Mouse (Mus musculus): ENCODE data around the gene Zc3h15. TPM values are rescaled to one million over a fixed set of nuclear protein-coding genes. Genes with fewer than 3 reads are reported as not detected.
"Not testable (repeated sequence)": the region's sequence is repeated elsewhere in the genome, so short reads cannot be mapped to it uniquely, and the experiment has no call there.

Gene Zc3h15
- polyA plus RNA-seq, 1 experiment from 2014 or later = 142 TPM

- no peak overlapping the region for H3K27ac ChIP-seq (ENCODE audit: low read length)
- 68% methylated on average over 11 of the region's 11 CpGs for WGBS
- no peaks in the 10 kb centered on the region for H3K4me1 ChIP-seq (ENCODE audit: control insufficient read depth, insufficient read depth, low read length)
- ATAC-seq (ENCODE audit: insufficient number of reproducible peaks, insufficient read depth, low FRiP score, low read depth) = no peak
- no peaks in the 10 kb centered on the region for H3K27me3 ChIP-seq (ENCODE audit: control insufficient read depth, insufficient read depth, low read length)
- no peak overlapping the region for H3K4me2 ChIP-seq (replicated peaks; ENCODE audit: low read depth, low read length)
- no peak overlapping the region for H3K9ac ChIP-seq (replicated peaks; ENCODE audit: low read depth, low read length)
- H3K36me3 ChIP-seq (ENCODE audit: control insufficient read depth, insufficient read depth, low read length) = no peaks in the 10 kb centered on the region
- H3K4me3 ChIP-seq (ENCODE audit: low read depth, low read length) = no peak overlapping the region
- H3K9me3 ChIP-seq (ENCODE audit: control insufficient read depth, low read depth, low read length) = no peaks in the 10 kb centered on the region
Observed at GRCm38 (mm10) chr2:83695345-83696247, 51.4 kb downstream of the Zc3h15 start.

- H3K27me3 ChIP-seq (ENCODE audit: control insufficient read depth, insufficient read depth, low read length) = no peaks in the 10 kb centered on the region
- H3K36me3 ChIP-seq (ENCODE audit: control insufficient read depth, insufficient read depth, low read length) = no peaks in the 10 kb centered on the region
- WGBS = 72% methylated on average over 1 of the region's 1 CpGs
- no peaks in the 10 kb centered on the region for H3K9me3 ChIP-seq (ENCODE audit: control insufficient read depth, low read depth, low read length)
- ATAC-seq (ENCODE audit: insufficient number of reproducible peaks, insufficient read depth, low FRiP score, low read depth) = no peak
- no peak overlapping the region for H3K4me3 ChIP-seq (ENCODE audit: low read depth, low read length)
- H3K9ac ChIP-seq (replicated peaks; ENCODE audit: low read depth, low read length) = no peak overlapping the region
- 0 out of 2 replicates have a peak, but pooled peaks cover 4% of the 10 kb centered on the region for H3K4me1 ChIP-seq (ENCODE audit: control insufficient read depth, insufficient read depth, low read length)
- no peak overlapping the region for H3K4me2 ChIP-seq (replicated peaks; ENCODE audit: low read depth, low read length)
- H3K27ac ChIP-seq (ENCODE audit: low read length) = no peak overlapping the region
Observed at GRCm38 (mm10) chr2:83698484-83698883, 54.2 kb downstream of the Zc3h15 start.

GRCm38 (mm10) chr2:83699324-83699723 lies 55.1 kb downstream of the Zc3h15 start:
- no peak overlapping the region for H3K4me2 ChIP-seq (replicated peaks; ENCODE audit: low read depth, low read length)
- ATAC-seq (ENCODE audit: insufficient number of reproducible peaks, insufficient read depth, low FRiP score, low read depth) = no peak
- 63% methylated on average over 1 of the region's 1 CpGs for WGBS

GRCm38 (mm10) chr2:83700667-83701066 lies 56.4 kb downstream of the Zc3h15 start:
- WGBS = 48% methylated on average over 4 of the region's 4 CpGs
- 0 out of 2 replicates have a peak, but pooled peaks cover 4% of the 10 kb centered on the region for H3K4me1 ChIP-seq (ENCODE audit: control insufficient read depth, insufficient read depth, low read length)
- ATAC-seq (ENCODE audit: insufficient number of reproducible peaks, insufficient read depth, low FRiP score, low read depth) = no peak; the same call in 1 of the 2 replicates

More at GRCm38 (mm10) chr2:83699324-83699723, 55.1 kb downstream of the Zc3h15 start:
- H3K4me1 ChIP-seq (ENCODE audit: control insufficient read depth, insufficient read depth, low read length) = 0 out of 2 replicates have a peak, but pooled peaks cover 4% of the 10 kb centered on the region
- no peak overlapping the region for H3K4me3 ChIP-seq (ENCODE audit: low read depth, low read length)
- no peaks in the 10 kb centered on the region for H3K27me3 ChIP-seq (ENCODE audit: control insufficient read depth, insufficient read depth, low read length)
- no peak overlapping the region for H3K27ac ChIP-seq (ENCODE audit: low read length)
- no peaks in the 10 kb centered on the region for H3K36me3 ChIP-seq (ENCODE audit: control insufficient read depth, insufficient read depth, low read length)
- no peak overlapping the region for H3K9ac ChIP-seq (replicated peaks; ENCODE audit: low read depth, low read length)
- no peaks in the 10 kb centered on the region for H3K9me3 ChIP-seq (ENCODE audit: control insufficient read depth, low read depth, low read length)

GRCm38 (mm10) chr2:83702411-83702810 lies 58.2 kb downstream of the Zc3h15 start:
- ATAC-seq (ENCODE audit: insufficient number of reproducible peaks, insufficient read depth, low FRiP score, low read depth) = no peak
- WGBS = 93% methylated on average over 7 of the region's 7 CpGs
- Histone ChIP-seq H3K36me3 (ENCODE audit: control insufficient read depth, insufficient read depth, low read length) (no peaks in the 10 kb centered on the region), H3K4me3 (ENCODE audit: low read depth, low read length) (no peak overlapping the region), H3K27me3 (ENCODE audit: control insufficient read depth, insufficient read depth, low read length) (no peaks in the 10 kb centered on the region), H3K4me1 (ENCODE audit: control insufficient read depth, insufficient read depth, low read length) (0 out of 2 replicates have a peak, but pooled peaks cover 4% of the 10 kb centered on the region), H3K27ac (ENCODE audit: low read length) (no peak overlapping the region), H3K9ac (replicated peaks; ENCODE audit: low read depth, low read length) (no peak overlapping the region), H3K4me2 (replicated peaks; ENCODE audit: low read depth, low read length) (no peak overlapping the region), H3K9me3 (ENCODE audit: control insufficient read depth, low read depth, low read length) (no peaks in the 10 kb centered on the region)

More at GRCm38 (mm10) chr2:83700667-83701066, 56.4 kb downstream of the Zc3h15 start:
- Histone ChIP-seq H3K36me3 (ENCODE audit: control insufficient read depth, insufficient read depth, low read length) (no peaks in the 10 kb centered on the region), H3K9me3 (ENCODE audit: control insufficient read depth, low read depth, low read length) (no peaks in the 10 kb centered on the region), H3K27ac (ENCODE audit: low read length) (no peak overlapping the region), H3K4me3 (ENCODE audit: low read depth, low read length) (no peak overlapping the region), H3K9ac (replicated peaks; ENCODE audit: low read depth, low read length) (no peak overlapping the region), H3K4me2 (replicated peaks; ENCODE audit: low read depth, low read length) (no peak overlapping the region), H3K27me3 (ENCODE audit: control insufficient read depth, insufficient read depth, low read length) (no peaks in the 10 kb centered on the region)

GRCm38 (mm10) chr2:83705580-83706158 lies 61.4 kb downstream of the Zc3h15 start:
- H3K9me3 ChIP-seq (ENCODE audit: control insufficient read depth, low read depth, low read length) = no peaks in the 10 kb centered on the region
- H3K27ac ChIP-seq (ENCODE audit: low read length) = no peak overlapping the region
- no peaks in the 10 kb centered on the region for H3K27me3 ChIP-seq (ENCODE audit: control insufficient read depth, insufficient read depth, low read length)
- no peak for ATAC-seq (ENCODE audit: insufficient number of reproducible peaks, insufficient read depth, low FRiP score, low read depth)
- H3K4me2 ChIP-seq (replicated peaks; ENCODE audit: low read depth, low read length) = no peak overlapping the region
- H3K4me1 ChIP-seq (ENCODE audit: control insufficient read depth, insufficient read depth, low read length) = peaks cover 7% of the 10 kb centered on the region; the same call in 1 of the 2 replicates
- no peak overlapping the region for H3K4me3 ChIP-seq (ENCODE audit: low read depth, low read length)
- H3K9ac ChIP-seq (replicated peaks; ENCODE audit: low read depth, low read length) = no peak overlapping the region
- 57% methylated on average over 9 of the region's 9 CpGs for WGBS
- H3K36me3 ChIP-seq (ENCODE audit: control insufficient read depth, insufficient read depth, low read length) = no peaks in the 10 kb centered on the region

- peak; percentile 50; the same call in 1 of the 2 replicates for ATAC-seq (ENCODE audit: insufficient number of reproducible peaks, insufficient read depth, low FRiP score, low read depth)
- no peaks in the 10 kb centered on the region for H3K27me3 ChIP-seq (ENCODE audit: control insufficient read depth, insufficient read depth, low read length)
- peaks cover 3% of the 10 kb centered on the region; the same call in 1 of the 2 replicates for H3K4me1 ChIP-seq (ENCODE audit: control insufficient read depth, insufficient read depth, low read length)
- H3K4me2 ChIP-seq (replicated peaks; ENCODE audit: low read depth, low read length) = no peak overlapping the region
- no peak overlapping the region for H3K4me3 ChIP-seq (ENCODE audit: low read depth, low read length)
- no peaks in the 10 kb centered on the region for H3K36me3 ChIP-seq (ENCODE audit: control insufficient read depth, insufficient read depth, low read length)
- WGBS = 33% methylated on average over 11 of the region's 11 CpGs
- H3K27ac ChIP-seq (ENCODE audit: low read length) = no peak overlapping the region
- H3K9me3 ChIP-seq (ENCODE audit: control insufficient read depth, low read depth, low read length) = no peaks in the 10 kb centered on the region
- no peak overlapping the region for H3K9ac ChIP-seq (replicated peaks; ENCODE audit: low read depth, low read length)
Observed at GRCm38 (mm10) chr2:83709896-83710524, 65.8 kb downstream of the Zc3h15 start.

GRCm38 (mm10) chr2:83713281-83713680 lies 69.0 kb downstream of the Zc3h15 start:
- 74% methylated on average over 7 of the region's 7 CpGs for WGBS
- not testable (repeated sequence) for H3K27me3 ChIP-seq (ENCODE audit: control insufficient read depth, insufficient read depth, low read length); H3K9ac ChIP-seq (replicated peaks; ENCODE audit: low read depth, low read length); H3K9me3 ChIP-seq (ENCODE audit: control insufficient read depth, low read depth, low read length); ATAC-seq (ENCODE audit: insufficient number of reproducible peaks, insufficient read depth, low FRiP score, low read depth); H3K4me2 ChIP-seq (replicated peaks; ENCODE audit: low read depth, low read length); H3K4me3 ChIP-seq (ENCODE audit: low read depth, low read length); H3K36me3 ChIP-seq (ENCODE audit: control insufficient read depth, insufficient read depth, low read length); H3K4me1 ChIP-seq (ENCODE audit: control insufficient read depth, insufficient read depth, low read length); H3K27ac ChIP-seq (ENCODE audit: low read length)

Measured in stomach, embryonic 14.5 days (tissue).